Mouse (Mus musculus): ENCODE data around the gene Sox13.
A peak's percentile ranks its signal among the peaks of the same experiment; 100 is the strongest.

Sox13 gene

DNA sequence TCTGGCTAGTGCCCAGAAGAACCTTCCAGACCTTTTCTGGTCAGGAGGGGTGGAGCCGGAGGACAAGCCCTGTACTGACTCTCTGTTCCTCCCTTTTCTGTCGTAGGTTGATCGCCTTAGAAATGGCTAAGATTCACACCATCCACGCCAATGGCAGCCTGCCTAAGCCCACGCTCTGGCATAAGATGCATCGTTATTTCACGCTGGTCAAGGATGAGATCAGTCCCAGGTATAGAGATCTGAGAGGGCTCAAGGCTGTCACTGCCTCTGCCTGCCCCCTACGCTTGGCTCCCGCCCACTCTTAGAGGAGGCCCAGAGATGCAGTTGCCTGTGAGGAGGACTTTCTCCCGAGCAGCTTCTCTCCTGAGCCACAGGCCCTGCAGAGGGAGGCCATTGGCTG lies 55.5 kb downstream of the Sox13 start:
- no peak for DNase-seq (ENCODE audit: low read depth, low spot score)

DNA sequence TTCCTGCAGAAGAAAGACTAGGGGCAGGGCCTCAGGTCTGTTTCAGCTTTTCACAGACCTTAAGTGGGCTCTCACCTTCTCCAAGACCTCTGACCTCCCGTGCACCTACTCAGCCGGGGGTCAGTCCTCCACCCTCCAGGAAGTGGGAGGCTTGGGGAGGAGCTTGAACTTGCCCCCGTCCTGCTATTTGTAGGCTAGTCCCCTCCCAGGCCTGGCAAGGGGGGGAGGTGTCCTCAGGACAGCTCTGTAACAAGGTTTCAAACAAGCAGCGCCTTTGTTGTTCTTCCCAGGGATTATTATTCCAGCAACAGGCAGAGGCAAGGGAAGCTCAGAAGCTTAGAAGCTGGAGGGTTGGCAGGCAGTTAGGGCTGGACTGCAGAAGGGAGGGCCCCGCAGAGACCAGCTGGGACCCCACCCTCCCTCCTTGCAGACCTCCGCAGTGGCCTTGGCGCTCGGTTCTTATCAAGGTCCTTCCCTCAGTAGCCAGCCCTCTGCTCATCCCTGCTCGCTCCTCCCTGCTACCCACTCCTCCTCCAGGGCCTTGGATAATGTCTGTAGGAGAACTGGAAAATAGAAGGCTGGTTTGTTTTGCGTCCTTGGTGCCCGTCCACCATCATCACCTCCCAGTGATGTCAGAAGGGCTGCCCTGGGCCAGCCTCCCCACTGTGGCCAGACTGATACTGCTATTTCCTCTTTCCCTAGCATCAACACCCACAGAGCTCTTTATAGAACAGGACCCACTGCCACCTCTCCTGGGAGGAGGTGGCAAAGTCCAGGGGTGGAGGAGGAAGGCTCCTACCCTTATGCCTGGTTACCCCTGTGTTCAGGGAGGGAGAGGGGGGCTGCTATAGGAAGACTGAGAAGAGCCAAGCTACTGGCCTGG lies 56.3 kb downstream of the Sox13 start:
- peak; percentile 98 for DNase-seq (ENCODE audit: low read depth, low spot score)

DNA sequence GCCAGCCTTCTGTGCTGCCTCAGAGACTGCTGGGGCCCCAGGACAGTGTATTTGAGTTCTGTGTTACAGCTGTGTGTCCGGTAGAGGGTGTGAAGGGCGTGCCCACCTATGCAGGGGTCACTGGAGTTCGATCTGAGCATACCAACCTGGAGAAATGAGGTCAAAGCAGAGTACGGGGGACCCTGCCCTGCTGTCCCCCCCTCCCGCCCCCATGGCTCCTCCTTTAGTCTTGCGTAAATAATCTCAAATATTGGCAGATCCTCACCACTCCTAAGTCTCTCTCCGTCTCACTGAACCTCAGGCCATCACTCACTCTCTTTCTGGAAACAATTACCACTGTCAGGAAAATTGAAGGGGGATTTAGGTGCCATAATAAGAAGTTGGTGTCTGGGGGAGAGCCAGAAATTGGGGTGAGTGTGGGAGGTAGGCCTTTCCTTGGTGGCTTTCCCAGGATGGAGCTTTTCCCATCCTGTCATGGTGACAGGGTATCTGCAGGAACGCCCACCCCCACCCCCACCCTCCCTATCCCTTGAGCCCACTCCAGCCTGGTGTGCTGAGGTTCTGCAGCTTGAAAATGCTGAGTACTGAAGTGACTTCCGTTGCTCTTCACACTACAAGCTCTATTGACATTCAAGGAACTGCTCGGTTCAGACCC lies 57.1 kb downstream of the Sox13 start:
- DNase-seq (ENCODE audit: low read depth, low spot score) = no peak

DNA sequence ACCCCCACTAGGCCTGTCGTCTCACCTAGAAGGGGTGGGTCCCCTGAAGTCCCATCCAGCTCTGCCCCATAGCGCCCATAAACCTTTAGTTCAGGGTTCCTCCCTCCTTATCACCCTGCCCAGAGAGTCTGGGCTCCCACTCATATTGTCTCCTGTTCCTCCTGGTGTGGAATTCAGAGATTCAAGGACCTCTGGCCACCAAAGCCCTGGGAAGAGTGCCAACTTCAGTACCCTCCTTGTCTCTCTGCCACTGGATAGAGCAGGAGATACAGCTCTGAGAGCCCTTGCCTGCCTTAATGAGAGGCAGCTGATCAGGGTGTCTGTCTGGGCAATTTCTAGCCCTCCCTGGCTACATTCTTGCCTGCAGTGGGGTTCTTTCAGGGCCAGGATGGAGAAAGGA lies 59.3 kb downstream of the Sox13 start:
- DNase-seq (ENCODE audit: low read depth, low spot score) = no peak

DNA sequence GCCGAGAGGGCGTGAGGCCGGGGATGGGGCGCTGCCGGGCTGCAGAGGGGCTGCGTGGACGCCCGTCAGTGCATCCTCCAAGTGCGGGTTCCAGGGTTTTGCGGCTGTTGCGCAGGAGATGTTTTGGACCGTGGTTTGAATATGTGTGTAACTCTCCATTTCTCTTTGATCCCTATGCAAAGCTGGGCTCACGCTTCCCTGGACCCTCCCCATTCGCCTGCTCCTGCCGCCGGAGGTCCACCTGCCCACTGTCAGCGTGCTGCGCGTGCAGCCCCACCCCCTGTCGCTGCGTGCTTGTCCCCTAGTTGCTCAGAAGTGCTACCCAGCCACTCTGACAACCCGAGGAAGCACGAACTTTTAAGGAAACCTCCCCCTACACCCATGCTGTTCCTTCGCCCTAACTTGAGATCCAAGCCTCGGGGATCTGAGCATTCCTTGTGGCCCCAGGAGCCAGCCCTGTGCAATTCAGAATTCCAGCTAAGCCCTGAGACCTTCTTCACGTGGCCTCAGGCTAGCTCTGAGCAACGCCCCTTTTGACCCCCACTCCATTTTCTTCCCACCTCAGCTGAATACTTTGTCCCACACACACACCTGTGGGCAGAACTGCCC lies 60.1 kb downstream of the Sox13 start:
- peak; percentile 71 for DNase-seq (ENCODE audit: low read depth, low spot score)

DNA sequence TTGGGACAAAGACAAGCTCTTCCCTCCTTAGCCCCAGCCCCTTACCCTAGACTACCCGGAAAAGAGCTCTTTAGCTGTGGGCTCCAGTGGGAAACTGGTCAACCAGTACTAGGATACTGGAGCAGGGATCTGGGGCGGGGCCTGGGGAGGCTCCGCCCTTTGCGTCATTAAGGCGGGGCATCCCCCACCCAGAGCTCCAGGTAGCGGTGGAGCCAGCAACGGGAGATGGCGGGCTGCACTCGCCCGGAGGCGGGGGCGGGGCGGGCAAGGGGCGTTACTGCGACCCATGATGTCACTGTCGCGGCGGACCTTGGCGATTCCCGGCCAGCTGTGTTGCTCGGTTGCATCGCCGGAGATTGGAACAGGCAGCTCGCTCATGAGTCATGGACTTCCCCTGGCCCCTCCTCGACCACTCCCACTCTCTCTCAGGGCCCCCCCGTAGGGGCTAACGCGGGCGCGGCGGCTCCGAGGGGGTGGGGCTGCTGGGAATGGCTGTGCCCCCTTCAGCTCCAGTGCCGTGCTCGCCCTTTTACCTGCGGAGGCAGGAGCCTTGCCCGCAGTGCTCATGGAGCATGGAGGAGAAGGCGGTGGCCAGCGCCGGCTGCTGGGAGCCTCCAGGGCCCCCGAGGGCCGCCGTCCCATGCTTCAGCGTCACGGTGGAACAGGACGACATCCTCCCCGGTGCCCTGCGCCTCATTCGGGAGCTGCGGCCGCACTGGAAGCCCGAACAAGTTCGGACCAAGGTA lies 60.7 kb downstream of the Sox13 start, which contains the start of gene Etnk2:
Etnk2 (plus strand) TSS at position 297 of the 746 bp plus-strand sequence.
- peak; percentile 98 for DNase-seq (ENCODE audit: low read depth, low spot score)

DNA sequence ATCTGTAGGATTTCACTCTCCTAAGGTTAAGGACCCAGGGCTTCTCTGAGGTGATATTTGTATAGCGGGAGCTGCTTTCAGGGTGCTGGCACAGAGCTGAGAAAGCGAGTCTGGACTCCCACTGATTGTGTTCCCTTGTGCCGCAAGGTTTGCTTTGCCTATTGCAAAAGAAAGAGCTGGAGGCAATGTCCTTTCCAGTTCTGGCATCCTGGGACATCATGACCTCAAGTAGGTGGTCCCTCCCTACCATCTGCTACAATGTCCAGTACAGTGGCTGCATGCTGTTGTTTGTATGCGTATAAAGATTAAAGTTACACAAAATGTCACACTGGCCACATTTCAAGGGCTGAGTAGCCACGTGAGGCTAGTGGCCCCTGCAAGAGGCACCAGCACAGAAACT lies 62.1 kb downstream of the Sox13 start:
- DNase-seq (ENCODE audit: low read depth, low spot score) = no peak

DNA sequence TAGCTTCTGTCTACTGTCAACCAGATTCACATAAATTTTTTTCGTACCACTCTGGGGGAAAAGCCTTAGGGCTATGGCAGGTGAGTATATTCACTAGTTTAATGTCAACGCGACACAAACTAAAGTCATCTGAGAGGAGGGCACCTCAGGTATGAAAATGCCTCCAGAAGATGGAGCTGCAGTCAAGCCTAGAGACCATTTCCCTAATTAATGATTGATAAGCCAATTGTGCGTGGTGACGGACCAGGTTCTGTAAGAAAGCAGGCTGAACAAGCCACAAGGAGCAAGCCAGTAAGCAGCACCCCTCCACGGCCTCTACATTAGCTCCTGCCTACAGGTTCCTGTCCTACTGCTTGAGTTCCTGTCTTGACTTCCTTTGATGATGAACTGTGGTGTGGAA lies 63.2 kb downstream of the Sox13 start:
- no peak for DNase-seq (ENCODE audit: low read depth, low spot score)

DNA sequence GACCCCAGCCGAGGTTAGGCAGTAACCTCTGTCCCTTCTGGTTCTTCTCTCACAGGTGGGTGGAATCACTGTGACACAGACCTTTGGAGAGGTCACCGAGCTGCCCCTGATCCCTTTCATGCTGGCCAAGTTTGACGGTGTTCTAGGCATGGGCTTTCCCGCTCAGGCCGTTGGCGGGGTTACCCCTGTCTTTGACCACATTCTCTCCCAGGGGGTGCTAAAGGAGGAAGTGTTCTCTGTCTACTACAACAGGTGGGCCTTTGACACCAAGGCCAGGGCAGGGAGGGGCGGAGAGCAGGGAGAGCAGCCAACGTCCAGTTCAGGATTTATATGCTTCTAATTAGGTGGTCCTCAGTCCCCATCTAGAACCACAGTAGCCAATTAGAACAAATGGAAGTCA lies 67.8 kb downstream of the Sox13 start:
- no peak for DNase-seq (ENCODE audit: low read depth, low spot score)

DNA sequence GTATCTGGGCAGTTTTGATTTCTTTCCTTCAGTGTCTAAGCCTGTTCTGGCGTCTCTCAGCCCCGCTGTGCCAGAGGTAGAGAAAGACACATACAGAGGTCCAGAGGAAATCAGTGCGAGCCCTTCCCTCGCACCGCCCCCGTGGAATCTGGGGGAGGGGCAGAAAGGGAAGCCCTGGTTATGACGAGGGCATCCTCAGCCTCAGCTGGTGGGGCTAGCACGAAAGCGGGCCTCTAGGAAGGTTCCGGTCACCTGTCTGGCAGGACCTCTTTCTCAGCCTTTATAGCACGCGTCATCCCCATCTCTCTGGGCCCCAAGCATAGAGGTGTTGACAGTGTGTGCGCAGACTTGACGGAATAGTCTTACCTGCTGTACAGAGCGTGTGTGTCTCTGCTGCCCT lies 68.3 kb downstream of the Sox13 start:
- no peak for DNase-seq (ENCODE audit: low read depth, low spot score)

DNA sequence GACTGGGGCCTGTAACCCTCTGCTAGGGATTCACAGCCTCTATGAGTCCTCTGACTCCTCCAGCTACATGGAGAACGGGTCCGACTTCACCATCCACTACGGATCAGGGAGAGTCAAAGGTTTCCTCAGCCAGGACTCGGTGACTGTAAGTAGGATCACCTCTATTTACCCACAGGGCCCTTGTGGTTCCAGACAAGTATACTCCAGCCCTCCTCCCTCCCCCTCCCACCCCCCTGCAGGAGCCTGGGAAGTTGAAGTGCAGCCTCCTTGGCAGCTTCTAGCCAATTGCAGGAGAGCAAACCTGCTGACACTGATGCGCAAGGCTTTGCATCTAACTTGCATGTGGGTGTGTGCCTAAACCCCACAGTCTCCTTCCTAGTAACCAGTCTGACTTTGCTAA lies 68.7 kb downstream of the Sox13 start:
- DNase-seq (ENCODE audit: low read depth, low spot score) = no peak

DNA sequence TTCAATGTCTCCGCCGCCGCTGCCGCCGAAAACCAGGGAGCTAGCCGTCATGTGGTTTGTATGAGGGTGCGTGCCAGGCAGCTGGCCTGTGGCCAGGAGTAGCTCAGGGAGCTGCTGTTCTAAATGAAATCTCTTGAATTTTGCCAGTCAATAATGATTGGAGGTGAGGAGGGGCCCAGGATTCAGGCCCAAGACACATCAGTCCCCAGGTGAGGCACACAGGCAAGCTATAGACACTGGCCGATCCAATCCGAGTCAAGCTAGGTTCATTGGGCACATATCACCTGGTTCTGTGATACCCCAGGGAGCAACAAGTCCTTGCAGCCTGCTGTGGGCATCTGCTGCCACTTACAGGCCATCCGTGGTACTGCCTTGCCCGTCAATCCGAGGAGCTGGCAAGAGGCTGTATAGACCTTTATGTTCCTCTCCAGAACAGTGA lies 70.8 kb downstream of the Sox13 start:
- peak; percentile 91 for DNase-seq (ENCODE audit: low read depth, low spot score)

DNA sequence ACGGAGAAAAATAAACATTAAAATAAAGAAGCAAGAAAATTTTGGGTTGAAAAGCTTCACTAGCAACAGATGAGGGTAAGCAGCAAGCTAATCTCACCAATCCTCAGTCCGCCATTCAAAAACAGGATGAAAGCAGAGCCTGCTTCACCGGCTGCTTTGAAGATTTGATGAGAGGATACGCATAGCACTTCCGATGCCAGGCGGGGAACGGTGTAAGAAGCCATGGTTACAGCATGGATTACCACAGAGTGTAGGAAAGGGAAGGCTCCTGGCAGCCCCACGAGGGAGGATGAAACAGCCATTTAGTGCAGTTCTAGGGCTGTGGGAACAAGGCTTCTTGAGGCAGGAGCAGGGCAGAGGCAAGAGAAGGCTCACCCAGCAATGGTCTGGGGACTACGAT lies 72.4 kb downstream of the Sox13 start:
- no peak for DNase-seq (ENCODE audit: low read depth, low spot score)

DNA sequence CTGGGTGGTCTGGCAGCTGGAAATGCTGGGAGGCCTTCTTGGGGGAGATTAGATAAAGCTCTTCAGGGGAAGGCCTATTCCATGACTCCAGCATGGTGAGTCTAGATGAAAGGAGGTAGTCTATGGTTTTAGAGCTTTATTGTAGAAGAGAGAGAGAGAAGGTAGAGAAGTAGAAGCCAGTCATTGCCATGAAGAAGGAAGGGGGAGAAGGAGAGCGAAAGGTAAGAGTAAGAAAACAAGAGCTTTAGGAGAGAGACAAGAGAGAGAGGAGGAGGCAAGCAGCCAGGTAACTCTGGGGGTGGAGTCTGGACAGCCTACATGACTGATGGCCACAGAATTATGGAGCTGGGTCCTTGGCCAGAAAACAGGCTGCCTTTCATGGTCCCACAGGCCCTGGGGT lies 74.0 kb downstream of the Sox13 start, which contains the start of gene Ren1:
Ren1 (plus strand) TSS at position 301 of the 400 bp plus-strand sequence.
- DNase-seq (ENCODE audit: low read depth, low spot score) = no peak

DNA sequence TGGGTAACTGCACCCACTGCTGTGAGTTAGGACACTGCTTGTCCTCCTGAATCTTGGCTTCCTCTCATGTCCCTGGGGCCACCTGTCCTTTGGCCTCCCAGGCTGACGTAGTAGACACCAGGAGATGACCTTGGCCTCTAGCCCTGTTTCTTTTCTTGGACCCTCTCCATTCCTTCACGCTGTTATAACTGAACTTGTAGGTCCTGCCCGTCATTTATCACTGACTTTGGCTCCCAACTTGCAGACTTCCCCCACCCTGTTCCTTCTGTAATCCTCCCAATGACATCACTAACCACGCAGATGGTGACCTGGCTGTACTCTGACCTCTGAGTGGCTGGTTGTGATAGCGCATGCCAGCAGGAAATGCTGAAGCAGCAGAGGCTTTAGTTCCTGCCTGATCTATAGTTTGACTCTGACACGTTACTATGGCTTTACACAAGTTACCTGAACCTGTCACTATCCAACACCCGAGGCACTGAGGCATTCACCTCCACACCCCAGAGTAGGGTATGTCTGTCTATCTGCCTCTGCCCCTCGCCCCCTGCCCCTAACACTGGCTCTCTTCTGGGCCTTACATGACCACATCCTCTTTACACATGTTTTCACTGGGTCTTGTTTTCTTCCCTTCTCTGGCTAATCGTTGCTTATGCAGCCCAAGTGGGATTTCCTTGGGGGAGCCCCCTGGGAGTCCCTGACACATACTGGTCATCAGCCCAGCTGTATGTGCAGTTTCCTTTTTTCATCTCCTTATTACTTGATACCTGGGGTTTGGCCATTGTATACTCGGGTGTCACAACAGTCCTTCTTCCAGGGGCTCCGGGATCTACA lies 76.3 kb downstream of the Sox13 start:
- DNase-seq (ENCODE audit: low read depth, low spot score) = peak; percentile 58

DNA sequence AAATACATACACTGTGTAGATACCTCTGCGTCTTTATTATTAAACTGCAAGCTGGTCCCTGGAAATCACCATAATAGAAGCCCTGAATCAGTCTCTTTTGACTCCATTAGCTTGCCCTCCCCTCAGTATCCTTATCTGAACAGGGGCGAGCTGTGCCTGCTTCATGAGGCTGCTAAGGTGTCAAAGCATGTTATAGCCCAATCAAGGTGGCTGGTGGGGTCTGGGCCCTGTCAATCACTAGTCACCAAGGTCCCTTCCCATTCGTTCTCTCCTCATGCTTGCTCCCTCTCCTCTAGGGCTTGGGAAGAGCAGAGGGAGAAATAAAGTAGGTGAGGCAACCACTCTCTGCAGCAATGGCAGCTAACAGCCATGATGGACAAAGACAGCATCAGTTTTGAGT lies 77.0 kb downstream of the Sox13 start:
- peak; percentile 53 for DNase-seq (ENCODE audit: low read depth, low spot score)

DNA sequence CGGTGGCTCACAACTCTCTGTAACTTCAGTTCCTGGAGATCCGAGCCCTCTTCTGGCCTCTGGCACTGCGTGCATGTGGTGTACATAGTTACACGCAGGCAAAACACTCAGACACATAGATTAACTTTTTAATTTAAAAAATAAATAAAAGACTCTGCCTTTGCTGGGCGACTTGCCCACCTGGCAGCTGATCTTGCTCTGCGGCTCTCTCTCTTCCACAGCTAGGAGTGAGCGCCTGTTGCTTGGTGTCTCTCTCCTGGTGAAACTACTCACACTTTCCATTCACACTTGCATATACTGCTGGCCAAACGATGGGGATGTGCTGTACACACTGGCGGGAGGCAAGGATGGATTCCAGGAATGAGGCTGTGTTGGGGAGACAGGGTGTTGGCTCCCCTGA lies 77.6 kb downstream of the Sox13 start:
- DNase-seq (ENCODE audit: low read depth, low spot score) = no peak

DNA sequence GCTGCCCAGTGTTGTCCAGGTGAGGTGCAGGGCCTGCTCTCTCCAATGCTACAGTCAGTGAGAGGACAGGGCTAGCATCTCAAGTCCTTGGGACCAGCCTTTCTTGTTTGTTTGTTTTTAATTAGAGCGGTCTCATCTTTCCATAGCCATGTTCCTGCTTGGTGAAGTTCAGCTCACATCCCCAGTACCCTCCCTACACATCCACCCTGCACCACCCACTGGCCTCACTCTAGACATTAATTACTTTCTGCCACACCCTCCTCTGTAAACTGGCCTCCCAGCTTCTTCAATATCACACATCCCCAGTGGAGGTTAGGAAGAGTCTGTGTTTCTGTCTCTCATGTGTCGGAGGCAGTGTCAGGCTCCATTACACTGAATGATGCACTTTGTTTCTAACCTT lies 79.8 kb downstream of the Sox13 start:
- no peak for DNase-seq (ENCODE audit: low read depth, low spot score)

DNA sequence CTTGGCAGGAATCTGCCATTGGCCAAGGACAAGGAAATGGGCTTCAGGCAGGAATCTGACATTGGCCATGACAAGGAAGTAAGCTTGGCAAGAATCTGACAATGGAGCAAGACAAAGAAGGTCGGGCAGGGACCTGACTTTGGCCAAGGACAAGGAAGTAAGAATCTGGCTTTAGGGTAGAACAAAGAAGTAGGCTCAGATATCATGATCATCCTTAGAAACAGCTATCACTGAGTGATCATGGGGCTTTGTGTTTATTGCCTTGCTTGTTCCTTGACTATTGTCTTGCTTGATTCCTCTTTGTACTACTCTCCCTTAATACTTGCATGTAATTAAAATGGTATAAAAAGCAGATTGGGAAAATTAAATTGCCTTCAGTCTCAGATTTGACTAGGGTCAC lies 83.8 kb downstream of the Sox13 start:
- DNase-seq (ENCODE audit: low read depth, low spot score) = peak; percentile 91

DNA sequence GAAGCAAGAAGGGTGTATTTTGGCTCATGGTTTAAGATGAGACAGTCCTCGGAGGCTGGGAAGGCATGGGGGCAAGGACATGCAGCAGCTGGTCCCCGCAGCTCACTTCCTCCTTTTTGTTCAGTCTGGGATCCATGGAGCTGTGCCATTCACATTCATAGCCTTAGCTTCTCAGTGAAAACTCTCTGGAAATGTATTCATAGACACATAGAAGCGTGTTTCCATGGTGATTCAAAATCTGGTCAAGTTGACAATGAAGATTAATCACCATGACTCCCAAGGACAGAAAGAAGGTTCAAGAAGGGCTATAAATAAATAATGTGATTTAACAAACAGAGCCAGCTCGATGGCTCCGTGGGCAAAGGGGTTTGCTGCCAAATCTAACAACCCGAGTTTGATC lies 90.2 kb downstream of the Sox13 start:
- DNase-seq (ENCODE audit: low read depth, low spot score) = peak; percentile 46
